Mouse (Mus musculus): ENCODE measurements around the gene Dab1.

Dab1 gene

GRCm38 (mm10) chr4:104384704-104385103 lies 765.5 kb downstream of the Dab1 start:
- peak in 1 of 2 experiments; percentile 14 for DNase-seq

- DNase-seq, result peak in 1 of 2 experiments; percentile 10
These were observed 766.1 kb downstream of the Dab1 start for GRCm38 (mm10) chr4:104385272-104385671.

GRCm38 (mm10) chr4:104395515-104395914 lies 776.4 kb downstream of the Dab1 start:
- no peak for DNase-seq

DNA sequence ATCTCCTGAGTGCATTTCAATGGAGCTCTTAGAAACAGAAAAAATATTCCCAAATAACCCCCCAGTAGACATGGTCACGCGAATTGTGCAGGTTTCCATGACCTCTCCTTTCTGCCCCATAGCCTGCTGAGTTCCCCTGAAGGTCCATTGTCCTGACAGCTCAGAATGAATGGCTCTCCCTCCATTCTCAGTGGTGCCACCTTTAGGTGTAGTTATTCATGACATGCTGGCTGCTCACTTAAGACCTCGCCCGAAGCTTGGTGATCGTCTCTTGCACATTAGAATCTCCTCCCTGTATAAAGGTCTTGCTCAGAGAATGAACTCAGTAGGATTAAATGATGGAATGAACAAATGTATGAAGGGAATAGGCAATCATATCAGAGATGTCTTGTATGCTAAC lies 776.9 kb downstream of the Dab1 start:
- DNase-seq, result no peak

- no peak for DNase-seq
These were observed 780.1 kb downstream of the Dab1 start for GRCm38 (mm10) chr4:104399106-104399730.

GRCm38 (mm10) chr4:104404099-104404498 lies 784.9 kb downstream of the Dab1 start:
- DNase-seq, result no peak

DNA sequence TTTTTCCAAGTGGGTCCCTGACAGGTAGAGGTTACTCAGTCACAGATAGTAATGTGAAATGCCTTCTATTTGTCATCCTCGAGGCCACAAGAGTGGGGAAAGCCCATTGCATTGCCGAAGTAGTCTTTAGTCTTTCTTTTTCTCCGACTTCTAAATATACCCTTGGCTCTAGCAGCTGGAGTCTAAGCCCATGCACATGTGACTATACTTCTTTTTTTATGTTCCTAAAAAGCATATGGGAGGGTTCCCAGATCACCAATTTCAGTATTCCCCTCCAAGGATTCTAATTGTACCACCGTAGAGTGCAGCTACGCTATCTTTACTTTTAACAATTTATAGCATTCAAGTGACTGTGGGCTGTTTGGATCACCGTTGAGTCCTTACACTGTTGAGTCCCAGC lies 791.8 kb downstream of the Dab1 start:
- no peak for DNase-seq

- DNase-seq, result no peak
These were observed 796.3 kb downstream of the Dab1 start for GRCm38 (mm10) chr4:104415482-104415881.

- no peak for DNase-seq
These were observed 799.2 kb downstream of the Dab1 start for GRCm38 (mm10) chr4:104418354-104418753.

- DNase-seq, result no peak
These were observed 802.0 kb downstream of the Dab1 start for GRCm38 (mm10) chr4:104420983-104421680.

GRCm38 (mm10) chr4:104429127-104429526 lies 810.0 kb downstream of the Dab1 start:
- DNase-seq, result no peak

- peak in 1 of 2 experiments; percentile 12 for DNase-seq
These were observed 812.2 kb downstream of the Dab1 start for GRCm38 (mm10) chr4:104431231-104431855.

DNA sequence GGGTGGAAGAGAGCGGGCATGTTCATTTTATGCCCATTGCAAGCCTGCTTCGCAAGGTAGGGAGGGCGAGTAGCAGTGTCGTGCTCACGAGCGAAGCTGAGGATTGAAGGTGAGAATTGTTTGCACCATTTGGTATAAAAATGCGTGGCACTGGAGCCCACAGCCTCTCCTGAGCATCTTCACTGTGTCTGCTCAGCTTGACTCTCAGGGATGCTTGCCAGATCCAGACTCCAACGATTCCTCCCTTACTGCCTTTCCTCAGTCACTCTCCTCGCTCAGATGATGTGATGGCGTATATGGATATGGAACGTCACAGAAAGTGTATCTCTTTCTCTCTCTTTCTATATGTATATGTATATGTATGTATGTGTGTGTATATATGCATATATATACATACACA lies 813.0 kb downstream of the Dab1 start:
- DNase-seq, result no peak

DNA sequence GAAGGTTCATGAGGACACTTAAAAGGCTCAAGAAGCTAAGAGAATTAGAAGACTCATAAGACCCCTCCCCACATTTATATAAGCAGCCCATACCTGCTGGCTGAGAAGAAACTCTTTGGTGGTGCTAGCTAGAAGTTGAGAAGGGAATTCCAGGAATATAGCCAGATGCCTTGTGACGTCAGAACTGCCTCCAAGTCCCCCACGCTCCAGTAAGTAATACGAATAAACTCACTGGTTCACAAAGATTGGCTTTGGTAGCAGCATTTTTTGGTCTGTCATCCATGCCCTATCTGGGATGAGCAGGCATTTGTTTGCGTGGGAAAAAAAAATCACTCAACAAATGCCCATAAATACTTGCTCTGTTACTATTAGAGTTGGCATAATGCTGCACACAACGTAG lies 816.6 kb downstream of the Dab1 start:
- DNase-seq, result no peak

- DNase-seq, result no peak
These were observed 817.3 kb downstream of the Dab1 start for GRCm38 (mm10) chr4:104436411-104436810.

DNA sequence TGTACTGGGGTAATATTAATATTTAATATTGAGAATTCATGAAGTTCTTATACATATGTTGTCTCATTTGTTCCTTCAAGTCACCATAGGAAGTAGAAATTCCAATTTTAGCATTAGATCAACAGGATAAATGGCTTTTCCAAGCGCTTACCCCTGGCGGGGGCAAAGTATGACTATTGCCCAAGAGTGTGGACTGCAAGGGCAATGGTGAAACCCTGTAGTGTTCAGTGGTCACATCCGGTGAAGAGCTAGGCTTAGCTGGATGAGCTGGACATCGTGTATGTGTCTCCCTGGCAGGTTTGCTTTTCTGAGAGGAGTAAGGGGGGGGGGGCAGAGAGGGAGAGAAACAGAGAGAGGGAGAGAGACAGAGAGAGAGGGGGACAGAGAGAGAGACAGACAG lies 819.6 kb downstream of the Dab1 start:
- no peak for DNase-seq

DNA sequence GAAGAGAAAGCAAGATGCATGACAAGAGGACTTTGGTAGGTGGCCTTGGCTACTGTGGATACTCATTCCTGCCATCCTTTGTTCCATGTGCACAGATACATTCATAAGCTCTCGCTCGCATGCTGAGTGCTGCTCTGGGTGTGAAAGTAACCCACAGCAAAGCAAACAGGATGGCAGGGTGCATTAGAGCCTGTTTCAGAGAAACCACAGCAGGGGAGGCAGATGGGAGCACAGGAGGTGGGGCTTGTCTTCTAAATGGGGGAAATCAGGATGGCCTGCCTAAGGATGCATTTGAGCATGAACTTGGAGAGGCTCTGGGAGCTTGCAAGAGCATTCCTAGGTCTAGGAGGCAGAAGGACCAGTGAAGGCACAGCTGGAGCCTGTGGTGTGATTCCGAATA lies 820.5 kb downstream of the Dab1 start:
- no peak for DNase-seq

- DNase-seq, result no peak
These were observed 824.0 kb downstream of the Dab1 start for GRCm38 (mm10) chr4:104442925-104443747.

DNA sequence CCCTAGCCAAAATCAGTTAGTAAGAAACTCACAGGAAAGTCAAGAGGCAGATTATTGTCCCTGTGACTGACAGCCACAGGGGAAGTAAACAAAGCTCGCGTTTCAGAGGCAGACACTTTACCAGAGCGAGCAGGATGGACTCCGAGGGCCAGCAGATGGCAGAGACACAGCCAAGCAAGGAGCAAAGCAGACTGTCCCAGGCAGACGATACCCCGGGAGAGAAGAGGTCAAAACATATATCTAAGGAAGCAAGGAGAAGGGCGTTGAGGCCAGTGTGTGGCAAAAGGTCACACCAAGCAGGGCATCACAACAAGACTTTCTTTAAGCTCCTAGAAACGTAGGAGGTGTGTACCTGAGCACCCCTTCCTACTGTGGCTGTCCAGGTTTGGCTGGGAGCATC lies 824.6 kb downstream of the Dab1 start:
- no peak for DNase-seq

DNA sequence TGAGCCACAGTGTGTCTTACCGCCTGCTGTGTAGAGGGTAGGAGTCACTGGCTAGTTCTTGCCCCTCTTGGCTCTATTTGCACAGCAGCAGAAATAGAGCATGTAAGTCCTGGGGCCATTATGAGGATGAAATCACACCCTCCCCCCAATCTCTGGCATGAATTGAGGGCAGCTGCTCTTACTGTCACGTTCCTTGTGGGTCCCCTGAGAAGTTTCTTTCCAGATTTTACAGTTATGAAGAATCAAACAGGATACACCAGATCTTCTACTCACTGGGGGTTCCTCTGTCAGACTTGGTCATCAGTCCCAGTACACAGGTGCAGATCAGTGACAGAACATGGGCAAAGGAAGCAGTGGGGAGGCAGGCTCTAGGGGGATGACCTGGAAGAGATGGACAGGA lies 825.8 kb downstream of the Dab1 start:
- no peak for DNase-seq

GRCm38 (mm10) chr4:104448199-104448598 lies 829.0 kb downstream of the Dab1 start:
- DNase-seq, result no peak

- no peak for DNase-seq
These were observed 831.5 kb downstream of the Dab1 start for GRCm38 (mm10) chr4:104450645-104451044.

- DNase-seq, result no peak
These were observed 833.4 kb downstream of the Dab1 start for GRCm38 (mm10) chr4:104452587-104452986.
